Mouse (Mus musculus) effector memory CD4-positive, alpha-beta T cell, adult 7 months (primary cell): ENCODE data around the gene Gm11214. TPM values are rescaled to one million over a fixed set of nuclear protein-coding genes. Genes with fewer than 3 reads are reported as not detected.

Experiments used
- polyA plus RNA-seq: library from polyadenylated mRNA; unstranded; fragments of 100-300 nt; shearing (Covaris generic); gene quantifications from one replicate; pipeline ENCODE4 v1.2.1, GENCODE M21; 2017

Gene Gm11214
- polyA plus RNA-seq = not detected

GRCm38 (mm10) chr4:63663279-63663678 lies at the start of gene Gm11214:
Gm11214 (minus strand) TSS chr4:63663379.

GRCm38 (mm10) chr4:63622378-63622835 lies 40.8 kb downstream of the Gm11214 start, which contains the start of gene Tex48:
Tex48 (minus strand) TSS chr4:63622428.

Other genes starting within 250 kb of the Gm11214 start
- gene Whrn, start 167.4 kb downstream of the Gm11214 start, polyA plus RNA-seq = 5.0 TPM
- 112 TPM for gene Atp6v1g1, start 118.6 kb downstream of the Gm11214 start, polyA plus RNA-seq
- 19.9 TPM for gene Tmem268, start 104.6 kb downstream of the Gm11214 start, polyA plus RNA-seq
- gene Gm11213, start 58.1 kb downstream of the Gm11214 start, polyA plus RNA-seq = not detected
- not detected for gene Tex48, start 41.0 kb downstream of the Gm11214 start, polyA plus RNA-seq
- gene Tnfsf15, start 81.7 kb upstream of the Gm11214 start, polyA plus RNA-seq = 0.63 TPM
- 370 TPM for gene Tnfsf8, start 198.0 kb upstream of the Gm11214 start, polyA plus RNA-seq